Mouse (Mus musculus) erythroid progenitor cell, adult 5-6 weeks (primary cell): ENCODE results near the gene Aip. TPM values are rescaled to one million over a fixed set of nuclear protein-coding genes. Genes with fewer than 3 reads are reported as not detected.

ENCODE experiments used
- ATAC-seq: replicated peaks from 2 replicates; pipeline ENCODE4 v1.8.0; 2016; ENCODE audit warnings: moderate number of reproducible peaks, mild to moderate bottlenecking, moderate TSS enrichment, inconsistent platforms; ENCODE audit not compliant: poor library complexity, low FRiP score, severe bottlenecking
- total RNA-seq, 2 experiments: library from RNA; stranded (forward) in 1 of 2; stranded (reverse) in 1 of 2; fragments of 150-400 nt in 1 of 2; fragments of 186-747, 209-891 nt in 1 of 2; gene quantifications; 2 replicates each; pipeline versions ENCODE4 v1.2.3 to v1.2.4; 2015 to 2017; ENCODE audit warnings: low replicate concordance in 2 of 2

Gene Aip
- total RNA-seq (2015; ENCODE audit: low replicate concordance) (33.5 and 72.1 TPM in 2 replicates), total RNA-seq (2017; ENCODE audit: low replicate concordance) (41.2 and 41.8 TPM in 2 replicates)

GRCm38 (mm10) chr19:4125741-4126696, at the start of gene Aip:
TSS of gene Aip (minus strand) at chr19:4125858.
- peak; percentile 75 for ATAC-seq

GRCm38 (mm10) chr19:4172925-4173324, 47.3 kb upstream of the Aip start:
- no peak for ATAC-seq

GRCm38 (mm10) chr19:4171393-4172290, 46.0 kb upstream of the Aip start:
- ATAC-seq, result no peak

- no peak for ATAC-seq
Observed at GRCm38 (mm10) chr19:4170723-4171392, 45.2 kb upstream of the Aip start.

- ATAC-seq, result peak; percentile 9; the same call in 1 of the 2 replicates
Observed at GRCm38 (mm10) chr19:4169810-4170209, 44.2 kb upstream of the Aip start.

DNA sequence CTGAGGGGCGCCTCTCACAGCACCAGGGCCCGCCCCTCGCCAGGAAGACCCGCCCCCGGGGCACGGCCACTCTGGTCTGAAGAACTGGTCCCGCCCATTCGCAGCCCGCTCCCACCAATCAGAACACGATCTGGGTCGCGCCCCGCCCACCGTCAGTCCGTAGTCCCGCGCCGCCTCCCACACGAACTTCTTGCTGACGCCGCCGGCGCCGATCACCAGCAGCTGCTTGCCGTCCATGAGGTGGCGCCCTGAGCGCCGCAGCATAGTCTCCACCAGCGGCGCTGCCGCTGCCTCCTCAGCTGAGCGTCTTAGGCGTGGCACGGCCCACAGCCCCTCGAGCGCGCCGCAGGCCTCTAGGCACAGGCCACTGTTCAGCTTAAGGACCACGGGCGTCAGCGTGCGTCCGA, 43.7 kb upstream of the Aip start:
- peak; percentile 95 for ATAC-seq

DNA sequence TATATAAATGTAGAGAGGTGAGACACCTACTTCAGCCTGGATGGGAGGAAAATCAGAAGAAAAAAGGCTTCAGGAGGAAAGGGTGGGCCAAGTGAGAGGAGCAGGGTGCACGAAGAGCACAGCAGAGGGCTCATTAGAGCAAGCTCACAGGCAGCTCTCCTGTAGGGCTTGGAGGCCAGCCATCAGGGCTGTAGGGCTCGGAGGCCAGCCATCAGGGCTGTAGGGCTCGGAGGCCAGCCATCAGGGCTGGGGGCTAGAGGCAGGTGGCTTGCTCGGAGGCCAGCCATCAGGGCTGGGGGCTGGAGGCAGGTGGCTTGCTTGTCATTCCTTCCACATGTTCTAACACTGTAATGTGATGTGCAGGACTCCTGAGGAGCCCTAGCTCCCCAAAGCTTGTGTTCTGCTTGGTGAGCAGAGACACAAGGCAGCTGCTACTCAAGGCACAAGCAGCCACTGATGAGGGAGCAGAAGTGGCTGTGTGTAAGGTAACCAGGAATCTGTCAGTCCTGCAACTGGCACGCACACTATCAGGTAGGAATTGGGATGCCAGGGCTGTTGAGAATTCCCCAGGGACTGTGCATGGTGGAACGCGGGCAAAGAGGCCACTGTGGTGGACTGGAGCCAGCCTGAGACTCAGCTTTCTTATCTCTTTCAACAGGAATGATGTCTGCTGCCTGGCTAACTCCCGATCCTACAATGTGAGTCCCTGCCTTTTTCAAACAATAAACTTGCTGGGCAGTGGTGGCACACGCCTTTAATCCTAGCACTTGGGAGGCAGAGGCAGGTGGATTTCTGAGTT, 41.2 kb upstream of the Aip start:
- ATAC-seq, result no peak

DNA sequence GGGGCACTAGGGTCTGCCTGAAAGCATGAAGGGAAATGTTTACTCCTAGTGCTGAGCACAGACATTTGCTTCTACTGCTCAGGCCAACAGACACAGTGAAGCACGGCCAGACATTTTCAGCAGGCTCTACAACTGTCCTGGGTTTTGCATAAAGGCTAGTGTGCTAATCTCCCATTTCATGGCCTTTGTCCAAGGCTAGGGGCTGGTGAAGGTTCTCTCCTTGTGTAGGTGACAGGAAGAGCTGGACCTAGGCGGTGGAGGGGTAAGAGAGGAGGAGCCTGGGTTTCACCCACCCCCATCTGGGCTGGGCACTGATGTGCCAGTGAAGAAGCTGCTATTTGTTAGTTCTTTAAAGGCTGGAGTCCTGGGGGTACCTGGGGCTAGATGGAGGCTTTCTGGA, 39.1 kb upstream of the Aip start:
- ATAC-seq, result no peak

DNA sequence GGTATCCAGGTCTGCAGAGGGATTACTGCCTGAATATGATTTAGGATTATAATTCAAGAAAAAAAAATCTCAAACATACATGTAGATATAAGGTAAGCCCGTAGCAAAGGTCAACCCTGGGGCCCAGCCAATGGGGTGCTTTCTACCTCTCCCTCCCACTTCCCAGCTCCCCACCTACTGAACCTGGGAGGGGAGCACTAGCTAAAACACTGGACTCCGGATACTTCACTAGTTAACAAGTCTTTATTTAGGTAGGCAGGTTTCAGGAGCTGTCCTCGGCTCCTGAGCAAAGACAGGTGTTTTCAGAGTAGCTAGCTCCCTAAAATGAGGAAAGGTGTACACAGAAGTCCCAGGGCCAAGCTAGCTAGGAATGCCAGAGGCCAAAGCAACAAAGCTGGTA, 38.4 kb upstream of the Aip start:
- ATAC-seq, result no peak

GRCm38 (mm10) chr19:4163543-4163887, 37.9 kb upstream of the Aip start:
- ATAC-seq, result no peak

- peak; percentile 88 for ATAC-seq
Observed at GRCm38 (mm10) chr19:4162646-4163542, 37.2 kb upstream of the Aip start, which contains the start of gene Rps6kb2. TSS of gene Rps6kb2 (minus strand) at chr19:4163354.

- no peak for ATAC-seq
Observed at GRCm38 (mm10) chr19:4159049-4159448, 33.4 kb upstream of the Aip start.

DNA sequence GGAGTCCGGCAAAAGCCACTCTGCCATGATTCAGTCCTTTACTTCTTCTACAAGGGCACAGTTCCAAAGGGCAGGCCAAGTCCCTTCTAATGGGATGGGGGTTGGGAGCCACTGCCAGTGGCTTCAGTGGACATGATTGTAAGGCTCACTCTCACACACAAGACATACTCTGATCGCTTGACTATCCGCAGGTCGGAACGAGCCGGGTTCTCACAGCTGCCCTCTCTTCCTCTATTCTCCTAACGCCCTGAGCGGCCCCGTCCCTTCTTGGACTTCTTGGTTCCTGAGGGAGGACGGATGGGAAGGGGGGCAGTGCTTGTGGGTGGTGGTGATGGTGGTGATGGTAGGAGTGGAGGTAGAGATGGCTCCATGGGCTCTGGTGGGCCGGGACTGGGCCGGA, 31.1 kb upstream of the Aip start:
- ATAC-seq, result no peak

GRCm38 (mm10) chr19:4156073-4156579, 30.5 kb upstream of the Aip start:
- no peak for ATAC-seq

GRCm38 (mm10) chr19:4155223-4156072, 29.8 kb upstream of the Aip start:
- no peak for ATAC-seq

- no peak for ATAC-seq
Observed at GRCm38 (mm10) chr19:4154437-4155222, 29.0 kb upstream of the Aip start.
